Mouse (Mus musculus): ENCODE measurements around the gene Pdzrn3. TPM values are rescaled to one million over a fixed set of nuclear protein-coding genes. Genes with fewer than 3 reads are reported as not detected.

The Pdzrn3 gene
- total and polyA plus RNA-seq, 3 experiments = 0.08 TPM; not detected in 2

GRCm38 (mm10) chr6:101234349-101234748 is 143.3 kb downstream of the Pdzrn3 start:
- no peak overlapping the region for H3K4me3 ChIP-seq (ENCODE audit: control insufficient read depth in 1 of 2, insufficient read depth in 1 of 2, low read depth in 2 of 2, low read length in 2 of 2)
- TF ChIP-seq TBP (IDR thresholded peaks at IDR 0.05; ENCODE audit: low read depth, low read length) (no peak), MAFK (IDR thresholded peaks at IDR 0.05; ENCODE audit: borderline replicate concordance, low read depth, low read length) (no peak), KAT2A (conservative IDR thresholded peaks at IDR 0.05; ENCODE audit: low read depth, low read length) (no peak), ZMIZ1 (IDR thresholded peaks at IDR 0.05; ENCODE audit: low read depth, low read length) (no peak), EP300 (IDR thresholded peaks at IDR 0.05; ENCODE audit: low read depth in 1 of 2, low read length in 2 of 2) (no peak), SMC3 (IDR thresholded peaks at IDR 0.05; ENCODE audit: low read depth, low read length) (no peak), NRF1 (IDR thresholded peaks at IDR 0.05; ENCODE audit: insufficient read depth, low read depth, low read length, poor library complexity, severe bottlenecking) (no peak), ZC3H11A (IDR thresholded peaks at IDR 0.05; ENCODE audit: low read depth, low read length) (no peak), MAZ (IDR thresholded peaks at IDR 0.05; ENCODE audit: low read depth, low read length) (no peak), CHD2 (IDR thresholded peaks at IDR 0.05; ENCODE audit: low read length) (no peak), POLR2A (IDR thresholded peaks at IDR 0.05; ENCODE audit: control insufficient read depth in 1 of 2, insufficient read depth in 1 of 2, low read depth in 1 of 2, low read length in 2 of 2, poor library complexity in 1 of 2) (no peak), CTCF (IDR thresholded peaks at IDR 0.05 in 2 of 3, conservative IDR thresholded peaks at IDR 0.05 in 1 of 3; ENCODE audit: control insufficient read depth in 1 of 3, insufficient read depth in 1 of 3, low read depth in 2 of 3, low read length in 3 of 3, poor library complexity in 1 of 3, severe bottlenecking in 1 of 3) (no peak), ELF1 (IDR thresholded peaks at IDR 0.05; ENCODE audit: low read depth, low read length) (no peak), RAD21 (IDR thresholded peaks at IDR 0.05; ENCODE audit: low read depth, low read length) (no peak), USF2 (IDR thresholded peaks at IDR 0.05; ENCODE audit: borderline replicate concordance in 1 of 2, insufficient read depth in 1 of 2, low read depth in 1 of 2, low read length in 2 of 2) (no peak), JUND (IDR thresholded peaks at IDR 0.05; ENCODE audit: low read depth, low read length) (no peak), ZKSCAN1 (IDR thresholded peaks at IDR 0.05; ENCODE audit: low read depth, low read length) (no peak), MXI1 (IDR thresholded peaks at IDR 0.05; ENCODE audit: low read depth, low read length) (no peak), NELFE (IDR thresholded peaks at IDR 0.05; ENCODE audit: low read depth, low read length) (no peak)
- no peak for DNase-seq (ENCODE audit: low read depth, low spot score)
- H3K9me3 ChIP-seq (replicated peaks; ENCODE audit: insufficient read depth, low read length) = no peaks in the 10 kb centered on the region
- H3K9ac ChIP-seq (ENCODE audit: control insufficient read depth, low read depth, low read length, poor library complexity, severe bottlenecking) = no peak overlapping the region
- H3K27me3 ChIP-seq (ENCODE audit: control insufficient read depth in 1 of 2, insufficient read depth in 2 of 2, low read length in 2 of 2) = peaks cover 0 to 2% of the 10 kb centered on the region in 2 experiments
- H3K79me2 ChIP-seq (ENCODE audit: control insufficient read depth, insufficient read depth, low read length, poor library complexity) = no peaks in the 10 kb centered on the region
- no peaks in the 10 kb centered on the region for H3K4me1 ChIP-seq (ENCODE audit: control insufficient read depth in 1 of 2, insufficient read depth in 2 of 2, low read length in 2 of 2)
- H3K36me3 ChIP-seq (ENCODE audit: control insufficient read depth in 1 of 2, insufficient read depth in 2 of 2, low read length in 2 of 2) = no peaks in the 10 kb centered on the region
- no peak overlapping the region for H3K27ac ChIP-seq (ENCODE audit: control insufficient read depth, low read depth, low read length)

- no peak overlapping the region for H3K27ac ChIP-seq (ENCODE audit: control insufficient read depth, low read depth, low read length)
- TF ChIP-seq NRF1 (IDR thresholded peaks at IDR 0.05; ENCODE audit: insufficient read depth, low read depth, low read length, poor library complexity, severe bottlenecking) = no peak
- no peak for TF ChIP-seq GATA1 (IDR thresholded peaks at IDR 0.05; ENCODE audit: low read depth, low read length)
- no peak for TF ChIP-seq MAX (IDR thresholded peaks at IDR 0.05; ENCODE audit: low read length)
- TF ChIP-seq HCFC1 (IDR thresholded peaks at IDR 0.05; ENCODE audit: low read depth, low read length) = no peak
- TF ChIP-seq ZMIZ1 (IDR thresholded peaks at IDR 0.05; ENCODE audit: low read depth, low read length) = no peak
- TF ChIP-seq MYB (IDR thresholded peaks at IDR 0.05; ENCODE audit: low read depth, low read length) = no peak
- no peak for TF ChIP-seq ZNF384 (IDR thresholded peaks at IDR 0.05; ENCODE audit: low read depth, low read length)
- no peak for TF ChIP-seq UBTF (IDR thresholded peaks at IDR 0.05; ENCODE audit: borderline replicate concordance, insufficient read depth, low read depth, low read length)
- no peak for TF ChIP-seq KAT2A (conservative IDR thresholded peaks at IDR 0.05; ENCODE audit: low read depth, low read length)
- no peak for TF ChIP-seq USF2 (IDR thresholded peaks at IDR 0.05; ENCODE audit: borderline replicate concordance in 1 of 2, insufficient read depth in 1 of 2, low read depth in 1 of 2, low read length in 2 of 2)
- no peak for TF ChIP-seq POLR2AphosphoS2 (IDR thresholded peaks at IDR 0.05; ENCODE audit: low read length)
- peaks cover 0 to 2% of the 10 kb centered on the region in 2 experiments for H3K27me3 ChIP-seq (ENCODE audit: control insufficient read depth in 1 of 2, insufficient read depth in 2 of 2, low read length in 2 of 2)
- H3K36me3 ChIP-seq (ENCODE audit: control insufficient read depth in 1 of 2, insufficient read depth in 2 of 2, low read length in 2 of 2) = no peaks in the 10 kb centered on the region
- no peaks in the 10 kb centered on the region for H3K79me2 ChIP-seq (ENCODE audit: control insufficient read depth, insufficient read depth, low read length, poor library complexity)
- H3K4me1 ChIP-seq (ENCODE audit: control insufficient read depth in 1 of 2, insufficient read depth in 2 of 2, low read length in 2 of 2) = no peaks in the 10 kb centered on the region
- no peaks in the 10 kb centered on the region for H3K9me3 ChIP-seq (replicated peaks; ENCODE audit: insufficient read depth, low read length)
- H3K9ac ChIP-seq (ENCODE audit: control insufficient read depth, low read depth, low read length, poor library complexity, severe bottlenecking) = no peak overlapping the region
- DNase-seq (ENCODE audit: low read depth, low spot score) = no peak
- H3K4me3 ChIP-seq (ENCODE audit: control insufficient read depth in 1 of 2, insufficient read depth in 1 of 2, low read depth in 2 of 2, low read length in 2 of 2) = no peak overlapping the region
Observed at GRCm38 (mm10) chr6:101233680-101234079, 144.0 kb downstream of the Pdzrn3 start.
